Mouse (Mus musculus): Measurements from ENCODE around the gene Olr1. TPM values are rescaled to one million over a fixed set of nuclear protein-coding genes. Genes with fewer than 3 reads are reported as not detected.

Gene Olr1
- polyA plus RNA-seq, 1 experiment from 2014 or later: 0.71 TPM

DNA sequence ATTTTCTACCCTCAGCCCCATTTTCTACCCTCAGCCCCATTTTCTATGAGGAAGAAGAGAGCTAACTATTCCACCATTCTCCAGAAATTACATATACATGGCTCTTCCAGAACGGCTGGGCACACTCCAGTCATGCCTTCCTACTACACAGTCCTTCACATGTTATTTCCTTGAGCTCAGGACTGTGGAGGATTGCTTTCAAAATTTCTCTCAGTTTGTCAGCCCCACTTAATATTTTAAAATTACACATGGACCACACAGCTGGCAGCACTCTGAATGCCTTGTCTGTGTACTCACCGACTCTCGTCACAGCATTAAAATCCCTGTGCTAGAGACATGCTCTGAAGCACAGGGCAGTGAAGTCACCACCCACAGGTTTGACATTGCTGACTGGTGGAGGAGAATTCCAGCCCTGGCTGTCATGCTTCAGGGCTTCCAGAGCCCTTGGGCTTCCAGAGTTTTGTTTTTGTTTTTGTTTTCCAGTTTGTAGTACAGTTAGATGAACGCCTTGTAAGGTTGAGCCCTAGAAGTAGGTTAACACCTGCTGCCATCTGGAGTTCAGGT lies 27.7 kb upstream of the Olr1 start:
- H3K36me3 ChIP-seq (ENCODE audit: control insufficient read depth, insufficient read depth, low read length): peaks cover 3% of the 10 kb centered on the region; the same call in 1 of the 2 replicates
- ATAC-seq (replicated peaks; ENCODE audit: low FRiP score): no peak
- no peak overlapping the region for H3K27ac ChIP-seq (ENCODE audit: low read depth, low read length)
- H3K4me2 ChIP-seq: peak overlapping the region; percentile 85
- H3K9me3 ChIP-seq (ENCODE audit: control insufficient read depth, low read length): no peaks in the 10 kb centered on the region
- 71% methylated on average over 4 of the region's 4 CpGs for WGBS
- no peaks in the 10 kb centered on the region for H3K27me3 ChIP-seq (replicated peaks; ENCODE audit: control insufficient read depth, insufficient read depth, low read length)
- peaks cover 11% of the 10 kb centered on the region for H3K4me1 ChIP-seq (replicated peaks; ENCODE audit: control insufficient read depth, insufficient read depth, low read length)
- peak overlapping the region; percentile 30; the same call in 1 of the 2 replicates for H3K9ac ChIP-seq (ENCODE audit: low read depth, low read length)
- DNase-seq (ENCODE audit: low spot score): no peak
- peak overlapping the region; percentile 86 for H3K4me3 ChIP-seq (ENCODE audit: low read depth, low read length)

DNA sequence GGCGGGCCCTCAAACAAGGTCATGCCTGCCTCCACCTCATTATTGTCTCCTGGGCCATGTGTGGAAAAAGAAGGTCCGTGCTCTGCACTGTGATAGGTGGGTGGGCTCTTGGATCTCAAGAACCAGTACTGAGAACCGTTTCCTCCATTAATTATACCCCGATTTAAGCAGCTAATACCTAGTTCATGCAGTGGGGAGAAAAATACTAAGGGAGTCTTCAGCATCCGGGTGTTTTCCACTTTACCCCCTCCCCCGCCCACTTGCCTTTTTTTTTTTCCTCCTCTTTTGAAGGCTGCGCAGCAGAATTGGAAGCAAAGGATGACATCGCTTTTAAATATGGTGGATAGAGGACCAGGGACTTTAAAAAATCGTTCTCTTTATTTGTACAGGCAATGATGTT lies 27.1 kb upstream of the Olr1 start:
- Histone ChIP-seq H3K36me3 (ENCODE audit: control insufficient read depth, insufficient read depth, low read length) (no peaks in the 10 kb centered on the region; the same call in 1 of the 2 replicates), H3K9me3 (ENCODE audit: control insufficient read depth, low read length) (no peaks in the 10 kb centered on the region)

DNA sequence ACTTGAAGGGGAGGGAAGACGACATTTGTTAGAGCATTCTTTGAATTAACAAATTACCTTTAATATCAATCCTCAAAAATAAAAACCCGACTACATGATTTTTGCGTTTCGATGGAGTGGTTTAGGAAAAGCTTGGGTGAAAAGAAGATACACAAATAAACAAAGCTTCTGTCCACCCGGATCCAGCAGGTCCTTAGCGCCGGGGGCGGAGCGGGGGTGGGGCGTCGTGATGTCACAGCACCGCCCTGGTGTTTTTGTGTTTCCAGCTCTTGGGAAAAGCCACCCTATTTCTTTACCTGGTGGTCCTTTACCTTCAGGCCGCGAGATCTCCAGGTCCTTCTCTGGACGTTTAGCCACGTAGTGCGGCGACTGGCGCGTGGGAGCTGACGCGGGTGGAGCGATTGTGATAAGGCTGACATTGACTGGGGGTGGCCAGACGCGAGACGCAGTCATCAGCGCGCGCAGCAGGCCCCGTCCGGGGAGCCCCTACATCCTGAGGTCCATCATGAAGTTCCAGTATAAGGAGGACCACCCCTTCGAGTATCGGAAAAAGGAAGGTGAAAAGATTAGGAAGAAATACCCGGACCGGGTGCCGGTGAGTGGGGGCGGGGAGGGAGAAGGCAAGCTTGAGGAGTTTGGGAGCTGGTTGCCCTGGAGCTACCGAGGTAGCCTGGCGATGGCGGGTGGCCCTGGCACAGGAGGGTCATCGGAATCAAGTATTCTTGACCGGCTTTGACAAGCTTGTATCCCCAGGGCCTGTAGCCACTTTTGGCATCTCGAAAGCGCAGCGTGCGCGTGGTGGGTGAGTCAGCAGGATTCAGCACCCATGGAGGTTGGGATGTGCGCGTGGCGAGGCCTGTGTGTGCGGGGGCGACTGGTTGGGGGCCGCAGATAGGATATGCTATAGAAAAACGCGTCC lies 26.2 kb upstream of the Olr1 start, which contains the start of gene Gabarapl1:
Gene Gabarapl1 (plus strand): TSS at position 219 of the 919 bp plus-strand sequence.
- peak within 1 kb of the TSS; percentile 86 for H3K4me3 ChIP-seq (ENCODE audit: low read depth, low read length)
- peaks cover 11% of the 10 kb centered on the region for H3K4me1 ChIP-seq (replicated peaks; ENCODE audit: control insufficient read depth, insufficient read depth, low read length)
- H3K9ac ChIP-seq (ENCODE audit: low read depth, low read length): peak within 1 kb of the TSS; percentile 80
- H3K36me3 ChIP-seq (ENCODE audit: control insufficient read depth, insufficient read depth, low read length): no peaks in the 10 kb centered on the region
- DNase-seq (ENCODE audit: low spot score) (peak; percentile 80), ATAC-seq (replicated peaks; ENCODE audit: low FRiP score) (peak; percentile 83)
- H3K27me3 ChIP-seq (replicated peaks; ENCODE audit: control insufficient read depth, insufficient read depth, low read length): no peaks in the 10 kb centered on the region
- no peaks in the 10 kb centered on the region for H3K9me3 ChIP-seq (ENCODE audit: control insufficient read depth, low read length)
- under 1% methylated on average over 55 of the region's 55 CpGs for WGBS
- peak within 1 kb of the TSS; percentile 85 for H3K4me2 ChIP-seq
- H3K27ac ChIP-seq (ENCODE audit: low read depth, low read length): peak within 1 kb of the TSS; percentile 52; the same call in 1 of the 2 replicates

More for the DNA sequence above, 27.1 kb upstream of the Olr1 start:
- WGBS: 14% methylated on average over 9 of the region's 9 CpGs
- H3K27me3 ChIP-seq (replicated peaks; ENCODE audit: control insufficient read depth, insufficient read depth, low read length): no peaks in the 10 kb centered on the region
- DNase-seq (ENCODE audit: low spot score) (peak; percentile 36), ATAC-seq (replicated peaks; ENCODE audit: low FRiP score) (peak; percentile 13)
- peaks cover 11% of the 10 kb centered on the region for H3K4me1 ChIP-seq (replicated peaks; ENCODE audit: control insufficient read depth, insufficient read depth, low read length)
- peak overlapping the region; percentile 86 for H3K4me3 ChIP-seq (ENCODE audit: low read depth, low read length)
- peak overlapping the region; percentile 52; the same call in 1 of the 2 replicates for H3K27ac ChIP-seq (ENCODE audit: low read depth, low read length)
- H3K4me2 ChIP-seq: peak overlapping the region; percentile 85
- H3K9ac ChIP-seq (ENCODE audit: low read depth, low read length): peak overlapping the region; percentile 80

DNA sequence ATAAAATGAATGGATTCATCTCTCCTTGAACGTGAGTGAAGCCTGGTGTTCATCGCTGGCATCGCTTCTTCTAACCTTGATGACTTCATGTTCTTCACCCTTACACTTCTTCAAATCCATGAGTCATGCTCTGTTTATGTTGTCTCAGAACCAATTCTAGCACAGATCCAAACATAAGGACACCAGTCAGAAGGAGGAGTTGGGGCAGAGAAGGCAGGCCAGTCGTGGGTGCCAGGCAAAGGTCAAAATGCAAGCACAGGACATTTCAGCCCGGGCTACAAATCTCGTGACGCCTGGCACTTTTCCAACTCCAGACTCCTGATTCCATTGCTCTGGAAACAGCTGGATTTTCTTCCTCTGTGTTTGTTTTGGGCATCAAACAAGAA lies 25.6 kb upstream of the Olr1 start:
- WGBS: 39% methylated on average over 7 of the region's 7 CpGs
- Histone ChIP-seq H3K4me2 (peak overlapping the region; percentile 85), H3K4me3 (ENCODE audit: low read depth, low read length) (peak overlapping the region; percentile 86), H3K4me1 (replicated peaks; ENCODE audit: control insufficient read depth, insufficient read depth, low read length) (peaks cover 11% of the 10 kb centered on the region), H3K27ac (ENCODE audit: low read depth, low read length) (no peak overlapping the region), H3K27me3 (replicated peaks; ENCODE audit: control insufficient read depth, insufficient read depth, low read length) (no peaks in the 10 kb centered on the region), H3K36me3 (ENCODE audit: control insufficient read depth, insufficient read depth, low read length) (no peaks in the 10 kb centered on the region), H3K9me3 (ENCODE audit: control insufficient read depth, low read length) (no peaks in the 10 kb centered on the region), H3K9ac (ENCODE audit: low read depth, low read length) (no peak overlapping the region; the same call in 1 of the 2 replicates)
- ATAC-seq (replicated peaks; ENCODE audit: low FRiP score): no peak; the same call in 1 of the 2 replicates
- no peak for DNase-seq (ENCODE audit: low spot score)

DNA sequence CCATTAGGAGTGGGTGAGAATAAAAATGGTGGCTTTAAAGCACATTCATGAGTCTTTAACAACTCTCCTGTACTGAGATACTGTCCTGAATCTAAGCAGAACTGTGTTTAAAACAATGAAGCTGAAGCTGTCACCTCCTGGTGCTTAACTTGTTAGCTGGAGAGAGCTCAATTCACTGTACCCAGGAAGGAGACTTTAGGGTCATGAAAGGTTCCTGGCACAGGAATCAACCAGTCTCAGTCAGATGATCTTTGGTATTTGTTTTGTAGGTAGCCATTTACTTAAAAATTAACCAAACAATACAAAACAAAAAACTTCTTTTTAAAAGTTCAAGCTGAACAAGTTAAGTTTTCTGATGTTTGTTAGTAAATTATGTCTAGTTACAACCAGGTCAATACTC lies 23.3 kb upstream of the Olr1 start:
- H3K4me3 ChIP-seq (ENCODE audit: low read depth, low read length): no peak overlapping the region
- H3K9me3 ChIP-seq (ENCODE audit: control insufficient read depth, low read length): no peaks in the 10 kb centered on the region
- no peak overlapping the region for H3K27ac ChIP-seq (ENCODE audit: low read depth, low read length)
- H3K4me2 ChIP-seq: no peak overlapping the region
- H3K4me1 ChIP-seq (replicated peaks; ENCODE audit: control insufficient read depth, insufficient read depth, low read length): peaks cover 7% of the 10 kb centered on the region
- no peaks in the 10 kb centered on the region for H3K27me3 ChIP-seq (replicated peaks; ENCODE audit: control insufficient read depth, insufficient read depth, low read length)
- no peaks in the 10 kb centered on the region for H3K36me3 ChIP-seq (ENCODE audit: control insufficient read depth, insufficient read depth, low read length)
- ATAC-seq (replicated peaks; ENCODE audit: low FRiP score): no peak
- no peak for DNase-seq (ENCODE audit: low spot score)
- no peak overlapping the region for H3K9ac ChIP-seq (ENCODE audit: low read depth, low read length)

DNA sequence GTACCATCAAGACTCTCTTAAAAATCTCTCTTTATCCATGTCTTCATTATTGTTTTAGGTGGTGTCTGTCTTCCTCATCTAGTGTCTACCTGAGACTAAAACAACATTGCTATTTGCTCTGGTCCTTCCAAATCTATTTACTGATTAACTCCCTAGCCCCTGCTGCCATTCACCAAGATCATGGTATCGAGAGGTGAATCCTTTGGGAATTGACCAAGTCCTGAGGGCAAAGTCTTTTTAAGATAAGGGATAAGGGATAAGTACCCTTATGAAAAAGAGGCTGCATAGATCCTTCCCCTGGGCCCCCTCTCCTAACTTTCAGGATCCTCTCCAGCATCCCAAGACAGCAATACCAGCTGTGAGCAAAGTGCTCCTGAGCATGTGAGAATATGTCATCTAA lies 22.6 kb upstream of the Olr1 start:
- Histone ChIP-seq H3K27ac (ENCODE audit: low read depth, low read length) (no peak overlapping the region), H3K4me1 (replicated peaks; ENCODE audit: control insufficient read depth, insufficient read depth, low read length) (peaks cover 2% of the 10 kb centered on the region), H3K4me2 (no peak overlapping the region), H3K9me3 (ENCODE audit: control insufficient read depth, low read length) (no peaks in the 10 kb centered on the region), H3K36me3 (ENCODE audit: control insufficient read depth, insufficient read depth, low read length) (no peaks in the 10 kb centered on the region), H3K4me3 (ENCODE audit: low read depth, low read length) (no peak overlapping the region), H3K27me3 (replicated peaks; ENCODE audit: control insufficient read depth, insufficient read depth, low read length) (no peaks in the 10 kb centered on the region), H3K9ac (ENCODE audit: low read depth, low read length) (no peak overlapping the region)
- WGBS: 76% methylated on average over 1 of the region's 1 CpGs
- ATAC-seq (replicated peaks; ENCODE audit: low FRiP score) (no peak), DNase-seq (ENCODE audit: low spot score) (no peak)

DNA sequence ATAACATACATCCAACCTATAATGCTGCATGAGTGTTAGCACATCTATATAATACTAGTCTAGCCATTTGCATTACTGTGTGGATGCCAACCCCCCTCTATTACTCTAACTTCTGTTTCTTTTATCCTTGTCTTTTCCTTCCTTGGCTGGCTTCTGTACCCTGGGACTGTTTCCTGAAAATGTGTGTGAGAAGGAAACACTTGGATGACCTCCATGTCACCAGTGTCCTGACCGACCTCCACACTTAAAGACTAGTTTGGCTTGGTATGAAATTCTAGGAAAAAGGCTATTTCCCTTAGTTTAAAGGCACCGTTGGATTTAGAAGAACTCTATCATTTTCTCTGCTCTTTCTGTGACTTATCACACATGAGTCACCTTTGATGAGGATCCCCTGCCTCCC lies 20.5 kb upstream of the Olr1 start:
- DNase-seq (ENCODE audit: low spot score): no peak
- ATAC-seq (replicated peaks; ENCODE audit: low FRiP score): no peak
- Histone ChIP-seq H3K9ac (ENCODE audit: low read depth, low read length) (no peak overlapping the region), H3K4me1 (replicated peaks; ENCODE audit: control insufficient read depth, insufficient read depth, low read length) (no peaks in the 10 kb centered on the region), H3K9me3 (ENCODE audit: control insufficient read depth, low read length) (no peaks in the 10 kb centered on the region), H3K27me3 (replicated peaks; ENCODE audit: control insufficient read depth, insufficient read depth, low read length) (no peaks in the 10 kb centered on the region), H3K36me3 (ENCODE audit: control insufficient read depth, insufficient read depth, low read length) (no peaks in the 10 kb centered on the region), H3K4me3 (ENCODE audit: low read depth, low read length) (no peak overlapping the region), H3K4me2 (no peak overlapping the region), H3K27ac (ENCODE audit: low read depth, low read length) (no peak overlapping the region)
- 56% methylated on average over 2 of the region's 2 CpGs for WGBS

DNA sequence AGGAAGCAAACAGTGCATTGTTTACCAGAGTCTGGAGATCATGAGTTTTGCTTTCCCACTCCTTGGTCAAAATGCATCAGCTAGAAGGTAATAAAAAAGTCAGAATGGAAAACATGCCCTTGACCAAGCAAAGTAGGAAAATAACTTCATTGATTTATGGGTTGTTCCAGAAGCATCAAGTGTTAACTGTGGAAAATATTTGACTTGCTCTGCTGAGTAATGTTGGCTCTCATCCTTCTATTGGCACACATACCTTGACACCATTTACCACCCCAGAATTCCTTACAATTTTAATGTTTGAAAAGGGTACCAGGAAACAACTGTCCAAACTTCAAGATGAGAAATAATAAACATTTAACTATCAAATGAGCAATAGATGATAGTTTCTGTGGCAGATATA lies 19.1 kb upstream of the Olr1 start:
- H3K9me3 ChIP-seq (ENCODE audit: control insufficient read depth, low read length): no peaks in the 10 kb centered on the region
- ATAC-seq (replicated peaks; ENCODE audit: low FRiP score): no peak
- no peaks in the 10 kb centered on the region for H3K4me1 ChIP-seq (replicated peaks; ENCODE audit: control insufficient read depth, insufficient read depth, low read length)
- H3K4me2 ChIP-seq: no peak overlapping the region
- no peak for DNase-seq (ENCODE audit: low spot score)
- no peaks in the 10 kb centered on the region for H3K36me3 ChIP-seq (ENCODE audit: control insufficient read depth, insufficient read depth, low read length)
- no peaks in the 10 kb centered on the region for H3K27me3 ChIP-seq (replicated peaks; ENCODE audit: control insufficient read depth, insufficient read depth, low read length)
- H3K27ac ChIP-seq (ENCODE audit: low read depth, low read length): no peak overlapping the region
- no peak overlapping the region for H3K9ac ChIP-seq (ENCODE audit: low read depth, low read length)
- H3K4me3 ChIP-seq (ENCODE audit: low read depth, low read length): no peak overlapping the region
